Mouse (Mus musculus): ENCODE data around the gene Gpr179.

DNA sequence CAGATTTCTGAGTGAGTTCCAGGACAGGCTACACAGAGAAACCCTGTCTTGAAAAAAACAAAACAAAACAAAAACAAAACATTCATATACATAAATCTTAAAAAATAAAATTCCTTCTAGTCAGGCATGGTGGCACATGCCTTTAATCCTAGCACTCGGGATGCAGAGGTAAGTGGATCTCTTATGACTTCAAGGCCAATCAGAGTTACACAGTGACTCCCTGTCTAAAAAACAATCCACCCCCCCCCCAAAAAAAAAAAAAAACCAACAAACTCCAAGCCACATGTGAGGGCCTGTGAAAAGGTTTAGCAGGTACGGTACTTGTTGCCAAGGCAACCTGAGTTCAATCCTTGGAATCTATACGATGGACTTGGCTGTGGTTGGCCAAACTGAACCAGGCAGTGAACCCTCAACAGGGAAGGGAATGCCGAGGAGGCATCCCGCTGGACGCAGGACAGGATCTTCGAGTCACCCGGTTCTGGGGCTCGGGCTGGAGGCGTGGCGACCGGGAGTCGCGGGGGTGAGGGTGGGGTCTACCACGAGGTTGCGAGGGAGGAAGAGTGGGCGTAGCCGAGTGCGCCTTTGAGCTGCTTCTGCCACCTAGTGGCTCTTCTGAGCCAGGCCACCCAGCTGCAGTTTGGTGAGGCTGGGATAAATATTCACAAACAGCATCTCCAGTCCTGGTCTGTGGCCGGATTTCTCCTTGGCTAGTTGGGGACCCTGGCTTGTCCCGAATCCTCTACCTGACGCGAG, 48.3 kb upstream of the Gpr179 start:
- TF ChIP-seq CTCF (IDR thresholded peaks at IDR 0.05) (peak; percentile 97), EP300 (IDR thresholded peaks at IDR 0.05; ENCODE audit: insufficient read depth, low read depth, low read length) (peak; percentile 91), POLR2A (IDR thresholded peaks at IDR 0.05; ENCODE audit: insufficient read depth, low read depth, low read length) (no peak)

Data from heart, adult 2 months (tissue).